Mouse (Mus musculus): ENCODE data around the gene Ntn4. TPM values are rescaled to one million over a fixed set of nuclear protein-coding genes. Genes with fewer than 3 reads are reported as not detected.

The Ntn4 gene
- total RNA-seq (2021) = 10 to 100 TPM in 1 of 2 experiments, 1 to 10 TPM in 1; 6.7 to 14.8 TPM
- long read RNA-seq, experiment 1, transcript Ntn4-201 (10 exons, 3,646 nt) = major isoform, 36 of 44 reads
- long read RNA-seq, experiment 1, partial matches to known transcripts = 5 of 44 reads
- long read RNA-seq, experiment 1, other reads (novel, unspliced or antisense) = 3 of 44 reads
- long read RNA-seq, experiment 2, transcript Ntn4-201 (10 exons, 3,646 nt) = major isoform, 23 of 27 reads
- long read RNA-seq, experiment 2, partial matches to known transcripts = 2 of 27 reads
- long read RNA-seq, experiment 2, other reads (novel, unspliced or antisense) = 2 of 27 reads

DNA sequence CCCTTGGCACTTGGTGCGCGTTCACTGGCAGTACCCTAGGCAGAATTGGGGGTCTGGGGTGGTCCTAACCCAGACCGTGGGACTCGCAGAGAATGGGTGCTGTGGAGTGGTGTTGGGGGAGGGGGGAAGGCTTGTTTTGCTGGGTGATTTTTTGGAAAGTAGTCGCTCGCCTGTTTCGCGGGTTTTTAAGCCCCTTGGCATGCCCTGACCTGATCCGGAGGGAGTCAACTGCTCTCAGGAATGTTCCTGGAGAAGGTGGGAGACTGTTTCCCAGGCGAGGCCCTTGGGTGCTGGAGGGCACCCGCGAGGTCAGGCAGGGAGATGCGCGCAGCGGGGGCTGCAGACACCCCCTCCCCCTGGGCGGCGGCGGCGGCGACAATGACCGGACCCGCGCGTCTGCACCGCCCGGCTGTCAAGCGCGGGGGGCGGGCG is at the start of gene Ntn4:
Gene Ntn4, plus strand, starts transcription at position 161 of the 432 bp plus-strand sequence.
- Histone ChIP-seq H3K4me3 (peak within 1 kb of the TSS; percentile 95), H3K27ac (peak within 1 kb of the TSS; percentile 88)
- DNase-seq = no peak
- intact Hi-C loops (cut with DNase I) = loop anchor here (5.0 kb wide), 1 partner anchor 122 kb away; no protein-coding TSS in a partner anchor
- TF ChIP-seq CTCF (IDR thresholded peaks at IDR 0.05) = no peak

DNA sequence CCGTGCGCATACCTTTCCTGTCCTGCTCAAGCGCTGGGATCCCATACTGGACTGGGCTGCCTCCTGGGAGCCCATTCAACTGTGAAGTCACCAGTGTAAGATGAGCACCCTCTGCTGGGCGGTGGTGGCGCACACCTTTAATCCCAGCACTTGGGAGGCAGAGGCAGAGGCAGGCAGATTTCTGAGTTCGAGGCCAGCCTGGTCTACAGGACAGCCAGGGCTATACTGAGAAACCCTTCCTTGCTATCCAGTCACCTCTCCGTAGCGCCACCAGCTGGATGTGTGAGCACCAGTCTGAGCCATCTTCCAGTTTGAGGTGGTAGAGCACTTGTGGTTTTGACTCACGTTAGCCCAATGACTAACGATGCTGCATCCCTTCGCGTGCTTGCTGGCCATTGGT is 48.0 kb upstream of the Ntn4 start:
- DNase-seq = no peak
- intact Hi-C loops (cut with DNase I) = no loop called here
- Histone ChIP-seq H3K4me3 (no peak overlapping the region), H3K27ac (no peak overlapping the region)
- peak; percentile 18; the same call in 1 of the 2 replicates for TF ChIP-seq CTCF (IDR thresholded peaks at IDR 0.05)

DNA sequence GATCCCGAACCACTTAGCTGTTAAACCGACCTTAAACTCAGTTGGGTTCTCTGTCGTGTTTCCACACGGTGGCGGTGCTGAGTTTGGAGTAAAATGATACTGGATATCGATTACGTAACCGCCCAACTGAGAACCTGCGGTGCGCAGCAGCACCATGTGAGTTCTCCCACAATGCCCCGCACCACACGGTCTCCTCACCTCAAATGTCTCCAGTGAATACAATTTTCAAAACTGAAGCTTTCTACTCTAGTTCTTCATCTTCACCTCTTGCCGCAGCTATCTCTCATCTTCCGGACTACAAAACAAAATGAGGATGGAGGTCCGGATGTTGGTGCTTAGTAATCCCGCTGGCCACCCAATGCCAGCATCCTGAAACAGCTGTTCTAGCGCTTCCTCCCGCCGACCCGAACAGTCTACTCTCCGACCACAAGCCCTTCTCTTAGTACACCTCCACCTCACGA is 46.4 kb upstream of the Ntn4 start:
- H3K27ac ChIP-seq = peak overlapping the region; percentile 60
- TF ChIP-seq CTCF (IDR thresholded peaks at IDR 0.05) = peak; percentile 81
- intact Hi-C loops (cut with DNase I) = loop anchor here (1.0 kb wide), 2 partner anchors 182 to 219 kb away; no protein-coding TSS in a partner anchor
- peak; percentile 87 for DNase-seq
- peak overlapping the region; percentile 70 for H3K4me3 ChIP-seq

DNA sequence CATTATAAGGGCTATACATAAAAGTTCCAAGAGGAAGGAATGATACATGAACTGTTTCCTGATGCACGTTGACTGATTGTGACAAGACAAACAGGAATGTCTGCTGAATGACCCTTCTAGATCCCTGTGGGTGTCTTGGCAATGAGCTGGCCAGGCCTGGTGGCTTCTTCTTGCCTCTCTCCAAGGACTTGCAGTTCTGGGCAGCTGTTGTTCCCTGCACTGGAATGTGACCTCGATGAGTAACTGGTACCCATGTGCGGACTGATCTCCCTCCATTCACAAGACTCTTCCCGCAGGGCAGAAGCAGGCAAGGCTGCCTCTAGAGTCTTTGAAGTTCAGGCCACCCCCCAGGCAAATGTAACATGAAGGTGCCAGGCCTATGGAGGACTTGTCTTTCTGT is 44.6 kb upstream of the Ntn4 start:
- DNase-seq = peak; percentile 17
- intact Hi-C loops (cut with DNase I) = no loop called here
- H3K4me3 ChIP-seq = no peak overlapping the region
- no peak for TF ChIP-seq CTCF (IDR thresholded peaks at IDR 0.05)
- H3K27ac ChIP-seq = no peak overlapping the region

DNA sequence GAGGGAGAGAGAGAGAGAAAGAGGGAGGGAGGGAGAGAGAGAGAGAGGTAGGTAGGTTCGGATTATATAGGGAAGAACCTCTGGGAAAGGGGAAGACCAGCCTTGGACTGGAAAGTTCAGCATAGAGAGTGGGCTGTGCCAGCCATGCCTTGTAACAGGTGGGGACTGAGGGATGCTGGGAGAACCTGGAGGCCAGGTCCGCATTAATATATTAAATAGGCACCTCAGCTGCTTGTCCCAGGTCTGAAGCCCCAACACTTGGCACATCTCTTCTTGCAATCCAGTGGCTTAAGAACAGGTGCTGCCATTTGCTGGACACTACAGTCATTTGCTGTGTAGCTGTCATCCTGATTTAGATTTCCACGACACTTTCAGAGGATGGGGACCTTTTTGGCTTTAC is 43.8 kb upstream of the Ntn4 start:
- intact Hi-C loops (cut with DNase I) = no loop called here
- no peak overlapping the region for H3K4me3 ChIP-seq
- no peak for TF ChIP-seq CTCF (IDR thresholded peaks at IDR 0.05)

DNA sequence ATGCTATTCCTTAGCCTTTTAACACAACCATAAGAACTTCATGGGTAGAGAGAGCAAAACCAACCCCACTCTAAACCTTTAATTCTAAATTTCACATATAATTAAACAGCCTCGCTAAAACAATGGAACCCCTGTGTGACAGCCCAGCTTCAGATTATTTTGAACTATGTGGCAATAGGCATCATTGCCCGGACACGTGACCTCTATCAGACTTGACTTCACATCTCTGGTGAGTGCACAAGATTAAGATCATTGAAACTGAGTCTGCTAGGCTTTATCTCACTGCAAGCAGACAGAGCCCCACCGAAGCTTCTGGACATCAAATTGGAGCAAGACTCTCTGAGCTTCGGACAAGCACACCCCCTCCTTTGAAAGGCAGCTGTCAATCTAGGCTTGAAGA is 38.2 kb upstream of the Ntn4 start:
- Histone ChIP-seq H3K4me3 (no peak overlapping the region), H3K27ac (no peak overlapping the region)
- no peak for TF ChIP-seq CTCF (IDR thresholded peaks at IDR 0.05)
- intact Hi-C loops (cut with DNase I) = no loop called here
- DNase-seq = no peak

More for the DNA sequence above, 43.8 kb upstream of the Ntn4 start:
- H3K27ac ChIP-seq = no peak overlapping the region
- DNase-seq = no peak

DNA sequence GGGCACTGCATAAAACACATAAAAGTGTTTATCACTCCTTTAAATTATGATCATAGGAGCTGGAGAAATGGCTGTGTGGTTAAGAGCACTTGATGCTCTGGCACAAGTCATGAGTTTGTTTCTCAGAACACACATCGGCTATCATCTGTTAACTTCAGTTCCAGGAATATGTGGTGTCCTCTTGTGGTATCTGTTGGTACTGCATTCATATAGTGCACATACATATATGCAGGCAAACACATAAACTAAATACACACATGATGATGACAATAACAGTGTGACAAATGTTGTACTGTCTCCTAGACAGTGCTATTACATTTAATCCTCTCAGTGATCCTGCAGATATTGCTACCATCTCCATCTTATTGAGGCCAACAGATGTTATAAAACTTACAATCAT is 37.2 kb upstream of the Ntn4 start:
- intact Hi-C loops (cut with DNase I) = no loop called here
- H3K27ac ChIP-seq = no peak overlapping the region
- TF ChIP-seq CTCF (IDR thresholded peaks at IDR 0.05) = peak; percentile 18; the same call in 1 of the 2 replicates
- H3K4me3 ChIP-seq = no peak overlapping the region
- no peak for DNase-seq

DNA sequence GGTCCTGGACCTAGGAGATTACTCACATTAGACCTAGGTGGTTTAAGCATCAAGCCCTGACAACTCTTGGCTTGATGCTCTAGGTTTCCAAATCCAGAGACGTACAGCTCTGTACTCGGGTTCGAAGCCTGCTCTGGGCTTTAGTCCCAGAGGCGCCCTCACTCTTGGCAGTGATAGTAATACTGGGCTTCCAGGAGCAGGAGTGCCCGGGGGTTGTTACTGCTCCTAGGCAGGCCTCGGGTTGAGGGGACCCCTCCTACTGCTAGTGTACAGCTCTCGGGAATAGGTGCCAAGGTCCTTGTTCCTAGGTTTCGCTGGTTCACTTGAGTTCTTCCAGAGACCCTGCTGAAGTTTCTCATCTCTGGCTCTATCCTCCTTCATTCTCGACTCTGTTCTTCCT is 34.2 kb upstream of the Ntn4 start:
- no peak for DNase-seq
- Histone ChIP-seq H3K4me3 (no peak overlapping the region), H3K27ac (no peak overlapping the region)
- no peak for TF ChIP-seq CTCF (IDR thresholded peaks at IDR 0.05)
- intact Hi-C loops (cut with DNase I) = no loop called here

DNA sequence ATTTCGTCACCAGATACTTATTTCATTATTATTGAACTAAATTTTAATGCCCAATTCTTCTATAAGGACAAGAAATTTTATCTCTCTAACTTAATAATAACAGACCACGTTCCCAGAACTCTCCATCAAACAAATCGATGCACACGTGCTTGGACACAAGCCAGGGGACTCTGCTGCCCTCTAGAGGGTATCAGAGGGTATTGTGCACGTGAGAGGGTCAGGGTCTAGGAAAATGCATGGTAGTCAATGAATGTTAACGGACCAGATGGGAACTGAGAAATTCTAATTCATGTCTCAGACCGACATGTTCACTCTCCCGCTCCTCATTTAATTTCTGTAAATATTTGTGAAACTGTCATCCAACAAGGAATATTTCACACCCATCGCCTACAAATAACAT is 32.4 kb upstream of the Ntn4 start:
- intact Hi-C loops (cut with DNase I) = no loop called here
- DNase-seq = no peak
- peak; percentile 39; the same call in 1 of the 2 replicates for TF ChIP-seq CTCF (IDR thresholded peaks at IDR 0.05)
- H3K4me3 ChIP-seq = no peak overlapping the region
- H3K27ac ChIP-seq = no peak overlapping the region

DNA sequence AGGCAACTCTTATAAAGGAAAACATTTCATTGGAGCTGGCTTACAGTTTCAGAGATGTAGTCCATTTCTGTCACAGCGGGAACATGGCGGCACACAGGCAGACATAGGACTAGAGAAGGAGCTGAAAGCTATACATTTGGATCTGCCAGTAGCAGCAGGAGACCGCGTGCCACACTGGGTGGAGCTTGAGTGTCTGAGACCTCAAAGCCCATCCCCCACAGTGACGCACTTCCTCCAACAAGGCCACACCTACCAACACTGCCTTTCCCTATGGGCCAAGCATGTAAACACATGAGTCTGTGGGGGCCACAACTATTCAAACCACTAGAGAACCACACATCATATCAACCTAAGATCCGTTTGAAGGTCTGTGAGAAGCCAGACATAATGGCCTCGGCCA is 31.2 kb upstream of the Ntn4 start:
- TF ChIP-seq CTCF (IDR thresholded peaks at IDR 0.05) = no peak
- intact Hi-C loops (cut with DNase I) = no loop called here
- DNase-seq = no peak
- Histone ChIP-seq H3K4me3 (no peak overlapping the region), H3K27ac (no peak overlapping the region)

DNA sequence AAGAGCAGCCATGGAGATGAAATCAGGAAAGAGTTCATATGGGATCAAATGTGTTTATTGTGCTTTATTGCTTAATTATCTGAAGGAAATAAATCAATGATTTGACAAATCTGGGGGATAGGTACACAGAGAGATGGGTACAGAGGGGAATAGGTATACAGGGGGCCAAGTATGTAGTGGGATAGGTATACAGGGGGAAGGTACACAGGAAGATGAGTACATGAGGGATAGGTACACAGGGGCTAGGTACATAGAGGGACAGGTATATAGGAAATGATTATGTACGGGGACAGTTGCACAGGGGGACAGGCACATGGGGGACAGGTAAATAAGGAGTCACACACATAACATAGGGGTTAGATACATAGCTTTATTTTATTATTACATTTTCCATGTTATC is 29.6 kb upstream of the Ntn4 start:
- intact Hi-C loops (cut with DNase I) = loop anchor here (1.0 to 5.0 kb wide), 3 partner anchors 151 to 202 kb away; no protein-coding TSS in a partner anchor
- no peak for DNase-seq
- no peak for TF ChIP-seq CTCF (IDR thresholded peaks at IDR 0.05)
- no peak overlapping the region for H3K4me3 ChIP-seq
- no peak overlapping the region for H3K27ac ChIP-seq

DNA sequence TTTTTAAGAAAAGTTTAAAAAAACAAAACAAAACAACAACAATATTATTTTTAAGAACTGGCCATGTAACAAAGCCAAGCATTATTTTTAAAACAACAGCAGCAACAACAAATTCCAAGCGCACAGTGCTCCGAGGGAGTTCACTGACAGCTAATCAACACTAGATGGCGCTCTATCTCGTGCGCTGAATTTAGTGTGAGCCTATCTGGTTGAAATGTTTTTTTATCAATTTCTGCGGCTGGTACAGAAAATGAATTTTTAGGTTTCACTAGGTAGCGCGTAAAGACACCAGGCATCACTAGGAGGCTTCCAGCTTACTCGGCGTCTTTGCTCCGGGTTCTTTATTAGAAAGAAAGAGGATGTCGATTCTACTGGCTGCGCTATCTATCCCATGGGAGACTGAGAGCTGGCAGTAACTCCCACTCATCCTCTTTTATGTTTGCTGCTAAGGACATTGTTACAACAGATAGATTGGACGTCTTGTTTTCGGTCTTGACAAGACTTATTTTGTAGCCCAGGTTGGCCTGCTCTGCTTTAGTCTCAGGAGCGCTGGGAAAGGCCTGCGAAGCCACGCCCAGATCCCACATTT is 29.0 kb upstream of the Ntn4 start:
- Histone ChIP-seq H3K4me3 (no peak overlapping the region), H3K27ac (peak overlapping the region; percentile 46; the same call in 1 of the 2 replicates)
- intact Hi-C loops (cut with DNase I) = loop anchor here (1.0 to 5.0 kb wide), 3 partner anchors 151 to 201 kb away; no protein-coding TSS in a partner anchor
- peak; percentile 36 for DNase-seq
- peak; percentile 92 for TF ChIP-seq CTCF (IDR thresholded peaks at IDR 0.05)

DNA sequence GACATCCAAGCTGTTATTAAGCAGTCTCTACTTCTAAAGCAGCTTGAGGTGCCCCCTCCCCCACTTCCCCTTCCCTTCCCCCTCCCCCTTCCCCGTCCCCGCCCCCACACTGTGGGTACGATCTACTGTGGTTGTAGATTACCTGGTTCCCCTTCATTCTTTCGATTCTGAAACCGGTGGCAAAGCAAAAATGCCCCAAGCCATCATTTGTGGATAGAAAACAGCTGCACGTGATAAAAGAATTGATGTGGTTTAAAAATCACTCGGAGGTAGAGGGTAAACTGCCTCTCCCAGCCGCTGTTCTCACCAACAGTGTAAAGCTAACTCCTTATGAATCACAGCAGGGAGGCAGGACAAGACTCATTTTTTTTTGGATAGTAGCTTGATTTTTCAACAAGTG is 25.6 kb upstream of the Ntn4 start:
- no peak overlapping the region for H3K4me3 ChIP-seq
- H3K27ac ChIP-seq = no peak overlapping the region
- no peak for DNase-seq
- TF ChIP-seq CTCF (IDR thresholded peaks at IDR 0.05) = no peak
- intact Hi-C loops (cut with DNase I) = loop anchor here (5.0 kb wide), 1 partner anchor 147 kb away; no protein-coding TSS in a partner anchor

Measured in gastrocnemius, adult 2 months (tissue).